28 mouse cellular contexts compared by ENCODE assay signal in the genomic region with DNA sequence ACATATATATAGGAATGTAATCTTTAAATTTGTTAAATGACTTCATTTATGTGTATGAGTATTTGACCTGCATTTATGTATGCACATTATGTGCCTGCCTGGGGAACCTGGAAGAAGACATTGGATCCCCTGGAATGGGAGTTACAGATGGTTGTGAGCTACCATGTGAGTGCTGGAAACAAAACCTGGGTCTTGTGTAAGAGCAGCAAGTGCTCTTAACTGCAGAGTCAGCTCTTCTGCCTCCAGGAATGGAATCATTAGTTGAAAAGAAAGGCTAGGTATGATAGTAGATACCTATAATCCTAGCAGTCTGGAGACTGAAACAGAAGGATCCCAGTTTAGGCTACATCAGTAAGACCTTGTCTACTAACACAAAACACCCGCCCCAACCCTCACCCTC. TPM values are rescaled to one million over a fixed set of nuclear protein-coding genes. Genes with fewer than 3 reads are reported as not detected.
"Had no signal": no experiment of that assay in that cellular context is flagged by ENCODE, and none has a peak within 500 bp of the region (broad histone marks: within the 10 kb centered on the region; RNA-seq: fewer than 3 reads in every experiment).

No protein-coding gene starts in this region.

- H3K27me3 ChIP-seq: heart, embryonic 13.5 days; heart, embryonic 15.5 days; hindbrain, embryonic 13.5 days; hindbrain, embryonic 15.5 days; kidney, embryonic 15.5 days; limb, embryonic 13.5 days; limb, embryonic 15.5 days; liver, embryonic 12.5 days had no signal

- H3K27ac ChIP-seq: gastrocnemius, adult 2 months; heart, embryonic 13.5 days; heart, embryonic 15.5 days; hindbrain, embryonic 13.5 days; hindbrain, embryonic 15.5 days; hindbrain, postnatal 0 days; kidney, embryonic 15.5 days; kidney, postnatal 0 days; limb, embryonic 13.5 days; limb, embryonic 15.5 days; liver, embryonic 12.5 days; liver, embryonic 14.5 days had no signal

- DNase-seq: gastrocnemius, adult 2 months; gastrocnemius, postnatal 10 days; gastrocnemius, postnatal 25 days; heart, postnatal 4 days; kidney, adult 11 months; kidney, adult 2 months; kidney, adult 9 months; kidney, postnatal 14 days; kidney, postnatal 36 days; layer of hippocampus, adult 9-11 months; layer of hippocampus, postnatal 36 days; left cerebral cortex, postnatal 4 days had no signal

- H3K4me3 ChIP-seq: gastrocnemius, adult 2 months; heart, embryonic 13.5 days; heart, embryonic 15.5 days; hindbrain, embryonic 13.5 days; hindbrain, embryonic 15.5 days; kidney, embryonic 15.5 days; limb, embryonic 13.5 days; limb, embryonic 15.5 days; liver, embryonic 12.5 days had no signal

- H3K9ac ChIP-seq: heart, embryonic 13.5 days; heart, embryonic 15.5 days; hindbrain, embryonic 13.5 days; hindbrain, embryonic 15.5 days; kidney, embryonic 15.5 days; limb, embryonic 13.5 days; limb, embryonic 15.5 days; liver, embryonic 12.5 days; liver, embryonic 14.5 days had no signal

- H3K4me1 ChIP-seq: heart, embryonic 13.5 days; heart, embryonic 15.5 days; hindbrain, embryonic 13.5 days; hindbrain, embryonic 15.5 days; kidney, embryonic 15.5 days; limb, embryonic 13.5 days; limb, embryonic 15.5 days had no signal

RNA-seq across cellular contexts. Expression of gene Esrp2, which starts 10.7 kb away (rescaled TPM):
- total RNA-seq: gastrocnemius, adult 2 months; granulocyte monocyte progenitor cell, adult 5-6 weeks; layer of hippocampus, postnatal 14 days; layer of hippocampus, postnatal 36 days; left cerebral cortex, adult 18-20 months; left cerebral cortex, postnatal 10 days; left cerebral cortex, postnatal 25 days; left cerebral cortex, postnatal 4 days had no signal
